Mouse (Mus musculus) cerebral cortex, adult 2 months (tissue): ENCODE data around the gene Gal3st2b.

Source experiments
- WGBS: fragments of 180-500 bp; shearing (Covaris S2); methylation state at CpG from one replicate; pipeline ENCODE4 v1.1.7; 2018; 5-methylcytosine and 5-hydroxymethylcytosine counted together

The Gal3st2b gene

DNA sequence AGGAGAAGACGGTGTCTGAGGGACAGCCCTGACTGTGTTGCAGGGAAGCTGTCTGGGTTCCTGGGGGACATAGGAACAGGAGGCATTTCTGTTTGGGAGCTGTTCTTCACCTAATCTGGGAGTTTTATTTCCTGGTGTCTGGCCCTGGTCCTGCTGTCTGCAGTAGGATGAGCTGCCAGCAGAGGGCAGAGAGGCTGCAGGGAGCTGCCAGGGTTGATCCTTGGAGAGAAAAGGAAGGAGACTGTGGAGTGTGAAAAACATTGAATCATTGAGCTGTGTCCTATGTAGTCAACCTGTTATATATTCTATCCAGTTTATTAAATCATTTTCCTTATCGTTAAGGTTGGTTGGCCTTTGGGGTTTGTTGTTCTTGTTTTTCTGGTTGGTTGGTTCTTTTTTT, 62.8 kb downstream of the Gal3st2b start:
- WGBS, result 0% methylated on average over 1 of the region's 2 CpGs

DNA sequence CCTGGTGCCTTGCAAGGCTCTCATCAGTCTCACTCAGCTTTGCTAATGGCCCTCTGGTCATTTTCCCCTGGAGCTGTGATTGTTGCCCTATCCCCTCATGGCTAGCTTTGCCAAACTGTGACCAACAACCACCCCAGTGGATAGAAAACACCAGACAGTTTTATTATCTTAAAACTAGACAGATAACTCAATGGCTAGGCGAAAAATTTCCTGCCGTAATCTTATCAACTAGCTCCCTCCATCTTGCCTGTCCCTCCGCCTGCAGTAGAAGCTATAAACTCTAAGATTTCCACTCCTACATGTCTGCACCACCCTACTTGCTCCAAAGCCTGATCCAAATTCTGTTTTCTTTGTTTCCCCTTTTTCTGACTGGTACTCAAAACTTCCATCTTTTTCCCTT, 68.1 kb downstream of the Gal3st2b start:
- WGBS, result 97% methylated on average over 3 of the region's 3 CpGs

DNA sequence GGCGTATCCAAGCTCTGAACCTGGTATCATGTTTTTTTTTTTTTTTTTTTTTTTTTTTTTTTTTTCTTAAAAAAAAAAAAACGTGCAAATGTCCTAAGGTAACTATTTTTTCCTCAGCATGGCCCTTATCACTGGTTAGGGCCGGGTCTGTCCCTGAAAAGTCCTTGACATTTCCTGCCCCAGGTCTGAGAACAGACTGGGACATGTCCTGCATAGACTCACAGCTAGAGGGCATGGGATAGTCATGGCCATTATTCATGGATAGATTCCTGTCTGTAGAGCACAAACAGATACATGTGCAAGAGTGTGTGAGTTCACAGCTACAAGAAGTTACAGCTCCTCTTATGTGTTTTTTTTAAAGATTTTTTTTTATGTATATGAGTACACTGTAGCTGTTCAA, 70.7 kb downstream of the Gal3st2b start:
- WGBS, result 78% methylated on average over 3 of the region's 3 CpGs

DNA sequence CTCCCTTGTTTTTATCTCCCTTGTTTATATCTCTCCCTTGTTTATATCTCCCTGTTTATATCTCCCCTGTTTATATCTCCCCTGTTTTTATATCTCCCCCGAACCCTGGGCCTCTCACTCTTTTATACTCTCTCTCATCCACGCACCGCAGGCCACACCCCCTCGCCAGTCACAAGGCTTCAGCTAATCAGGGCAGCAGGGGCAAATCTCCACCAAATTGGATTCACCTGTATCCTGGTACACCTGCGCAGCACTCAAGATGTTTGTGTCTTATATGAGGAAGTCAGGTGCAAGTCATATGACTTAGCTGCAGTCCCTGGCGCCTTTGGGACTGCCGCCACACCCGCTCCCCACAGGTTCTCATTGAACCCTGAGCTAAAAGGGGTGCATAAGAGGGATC, 72.1 kb downstream of the Gal3st2b start, which contains the start of gene Gal3st2c:
Gene Gal3st2c, plus strand, starts transcription at position 301 of the 400 bp plus-strand sequence.
- WGBS, result 95% methylated on average over 8 of the region's 8 CpGs

DNA sequence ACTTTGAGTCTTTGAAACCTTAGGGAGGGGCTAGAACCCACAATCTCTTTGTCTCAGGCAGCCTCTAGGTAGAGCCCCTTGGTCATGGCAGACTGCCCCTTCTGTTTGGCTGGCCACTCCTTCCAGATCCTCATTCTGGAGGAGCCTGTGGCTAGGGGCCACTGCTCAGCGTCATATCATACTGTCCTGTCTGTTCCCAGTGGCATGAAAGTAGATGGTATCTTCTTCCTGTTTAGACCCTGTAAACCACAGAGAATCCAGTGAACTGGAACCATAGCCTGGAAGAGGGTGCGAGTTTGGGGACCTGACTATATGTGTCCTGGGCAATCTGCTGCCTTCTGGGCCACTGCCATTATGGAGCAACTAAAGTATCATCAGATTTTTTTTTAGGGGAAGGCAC, 73.0 kb downstream of the Gal3st2b start:
- WGBS, result 77% methylated on average over 2 of the region's 2 CpGs

DNA sequence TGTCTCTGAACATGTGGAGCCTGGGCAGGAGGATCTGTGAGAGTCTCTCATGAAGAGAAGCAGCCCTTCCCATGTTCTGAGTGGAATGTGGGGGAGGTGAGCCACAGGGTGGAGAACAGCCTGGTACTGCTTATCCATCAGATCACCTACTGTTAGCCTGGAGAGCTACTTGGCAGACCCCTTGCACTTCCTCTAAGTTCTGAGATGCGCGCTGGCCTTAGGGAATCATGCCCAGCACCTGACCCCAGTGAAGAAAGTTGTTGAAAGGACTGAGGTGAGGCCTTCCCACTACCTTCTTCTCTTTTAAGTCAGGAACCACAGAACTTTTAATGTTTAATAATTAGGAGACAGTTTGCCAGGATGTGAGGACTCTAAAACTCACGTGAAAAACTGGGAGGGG, 73.4 kb downstream of the Gal3st2b start:
- 86% methylated on average over 3 of the region's 3 CpGs for WGBS
